Mouse (Mus musculus) heart, adult 2 months (tissue): Measurements from ENCODE around the gene Gpx6.

Source experiments
- CTCF ChIP-seq: fragments of 200-600 bp; IDR thresholded peaks from 2 replicates; pipeline ENCODE4 v1.8.1; 2022; ENCODE audit warnings: antibody characterized with exemption, mild to moderate bottlenecking, moderate library complexity
- EP300 ChIP-seq: fragments of 200-500 bp; IDR thresholded peaks from 2 replicates; pipeline ENCODE4 v1.6.1; 2011; ENCODE audit warnings: low read depth, low read length, control low read depth; ENCODE audit not compliant: insufficient read depth

GRCm38 (mm10) chr13:21298557-21298956 is 13.4 kb upstream of the Gpx6 start:
- TF ChIP-seq EP300 (no peak), CTCF (no peak)
